Mouse (Mus musculus): Measurements from ENCODE around the gene Mrps22.

The Mrps22 gene

DNA sequence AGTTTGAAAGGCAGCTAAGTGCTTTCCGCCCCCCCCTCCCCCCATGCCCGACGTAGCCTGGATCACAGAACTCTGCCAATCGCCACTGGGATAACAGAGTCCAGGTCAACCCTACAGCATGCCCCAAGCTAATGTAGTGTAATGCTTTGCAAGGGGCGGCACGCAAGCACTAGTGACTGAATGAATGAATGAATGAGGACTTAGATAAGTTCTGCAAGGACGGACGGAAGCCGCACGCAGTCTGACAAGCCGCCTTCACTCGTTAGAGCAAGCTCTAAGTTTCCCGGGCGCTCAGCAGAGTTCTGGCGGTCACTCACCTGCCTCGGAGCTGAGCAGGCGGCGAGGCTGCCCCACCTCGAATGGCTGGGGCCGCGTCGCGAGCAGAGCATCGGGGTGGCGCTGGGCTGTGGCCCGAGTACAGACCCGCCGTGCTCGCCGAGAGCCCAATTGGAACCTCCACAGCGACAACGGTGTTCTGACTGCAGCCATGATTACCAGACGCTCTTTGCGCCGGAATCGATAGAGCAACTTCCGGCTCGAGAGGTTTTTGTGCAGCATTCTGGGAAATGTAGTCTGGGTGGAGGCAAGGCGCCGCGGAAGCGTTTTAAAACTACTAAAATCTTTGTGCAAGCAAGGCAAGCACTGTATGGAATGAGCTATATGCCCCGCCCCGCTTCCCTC is at the start of gene Mrps22:
Mrps22 (minus strand) TSS at position 505 of the 681 bp plus-strand sequence.
- DNase-seq (ENCODE audit: low spot score) = no peak

DNA sequence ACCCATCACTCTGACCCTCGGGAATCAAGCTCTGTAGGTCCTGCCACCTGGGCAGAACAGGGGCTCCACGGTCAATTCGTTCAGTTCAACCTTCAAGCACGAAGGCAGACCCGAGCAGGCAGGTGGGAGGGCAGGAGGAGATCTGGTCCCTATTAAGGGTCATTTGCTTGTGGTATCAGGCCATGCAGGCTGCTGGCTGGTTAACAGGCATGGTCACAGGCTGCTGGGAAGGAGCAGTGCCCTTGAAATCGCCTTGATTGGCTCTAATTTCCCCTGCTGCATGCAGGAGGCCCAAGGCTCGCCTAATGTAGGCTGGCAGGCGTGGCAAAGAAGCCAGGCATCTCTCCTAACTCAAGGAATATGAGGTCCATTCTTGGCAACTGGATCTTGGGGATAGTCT is 49.1 kb upstream of the Mrps22 start:
- DNase-seq (ENCODE audit: low spot score) = no peak

DNA sequence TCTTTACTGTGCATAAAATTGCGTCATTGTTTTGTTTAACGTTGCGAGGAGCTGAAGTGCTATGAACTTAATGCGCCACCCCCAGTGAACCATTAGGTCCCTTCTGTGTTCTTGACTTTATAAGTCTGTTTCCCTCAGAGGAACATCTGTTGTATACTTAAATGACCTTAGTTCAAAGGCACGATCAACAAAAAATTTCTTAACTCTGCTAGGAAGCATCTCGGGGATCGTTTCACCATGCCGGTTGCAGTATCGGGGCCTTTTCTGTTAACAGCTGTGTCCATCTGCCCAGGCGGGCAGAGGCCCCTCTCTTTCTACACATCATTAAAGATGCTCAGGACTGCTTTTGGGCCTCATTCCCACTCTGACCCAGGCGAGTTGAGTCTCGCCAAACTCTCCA is 46.0 kb upstream of the Mrps22 start:
- no peak for DNase-seq (ENCODE audit: low spot score)

DNA sequence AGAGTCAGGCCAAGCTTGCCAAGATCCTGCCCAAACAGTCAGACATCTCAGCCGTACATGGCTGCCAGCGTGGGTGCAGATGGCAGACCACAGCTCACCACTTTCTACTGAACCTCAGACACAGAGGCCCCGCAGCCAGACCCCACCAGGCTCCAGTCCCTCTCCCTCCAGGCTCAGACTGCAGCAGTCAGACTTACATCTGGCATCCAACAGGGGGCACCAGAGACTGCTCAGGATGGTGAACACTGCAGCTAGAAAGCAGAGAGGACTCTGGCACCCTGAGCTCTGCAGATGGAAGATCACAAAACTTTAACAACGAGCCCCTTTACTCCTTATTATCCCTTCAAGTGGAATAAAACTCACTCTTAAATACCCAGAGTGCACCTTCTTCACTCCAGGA is 44.3 kb upstream of the Mrps22 start:
- DNase-seq (ENCODE audit: low spot score) = peak; percentile 39

DNA sequence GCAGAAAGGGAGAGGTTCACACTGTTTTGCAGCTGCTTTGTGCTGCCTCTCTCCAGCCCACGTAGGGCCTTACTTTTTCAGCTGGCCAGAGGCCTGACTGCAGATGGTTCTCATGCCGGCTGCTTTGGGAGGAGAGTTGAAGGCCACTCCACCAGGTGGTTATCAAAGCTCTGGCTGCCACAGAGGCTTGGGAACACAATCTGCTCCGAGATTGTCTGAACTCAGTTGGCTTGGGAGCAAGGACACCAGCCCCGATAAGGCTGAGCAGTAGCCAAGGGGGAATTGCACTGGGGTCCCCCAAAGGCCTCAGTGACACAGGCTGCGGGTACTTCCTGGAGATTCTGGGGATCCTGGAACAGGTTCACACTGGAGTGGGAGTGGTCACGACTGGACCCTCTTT is 40.7 kb upstream of the Mrps22 start:
- DNase-seq (ENCODE audit: low spot score) = no peak

DNA sequence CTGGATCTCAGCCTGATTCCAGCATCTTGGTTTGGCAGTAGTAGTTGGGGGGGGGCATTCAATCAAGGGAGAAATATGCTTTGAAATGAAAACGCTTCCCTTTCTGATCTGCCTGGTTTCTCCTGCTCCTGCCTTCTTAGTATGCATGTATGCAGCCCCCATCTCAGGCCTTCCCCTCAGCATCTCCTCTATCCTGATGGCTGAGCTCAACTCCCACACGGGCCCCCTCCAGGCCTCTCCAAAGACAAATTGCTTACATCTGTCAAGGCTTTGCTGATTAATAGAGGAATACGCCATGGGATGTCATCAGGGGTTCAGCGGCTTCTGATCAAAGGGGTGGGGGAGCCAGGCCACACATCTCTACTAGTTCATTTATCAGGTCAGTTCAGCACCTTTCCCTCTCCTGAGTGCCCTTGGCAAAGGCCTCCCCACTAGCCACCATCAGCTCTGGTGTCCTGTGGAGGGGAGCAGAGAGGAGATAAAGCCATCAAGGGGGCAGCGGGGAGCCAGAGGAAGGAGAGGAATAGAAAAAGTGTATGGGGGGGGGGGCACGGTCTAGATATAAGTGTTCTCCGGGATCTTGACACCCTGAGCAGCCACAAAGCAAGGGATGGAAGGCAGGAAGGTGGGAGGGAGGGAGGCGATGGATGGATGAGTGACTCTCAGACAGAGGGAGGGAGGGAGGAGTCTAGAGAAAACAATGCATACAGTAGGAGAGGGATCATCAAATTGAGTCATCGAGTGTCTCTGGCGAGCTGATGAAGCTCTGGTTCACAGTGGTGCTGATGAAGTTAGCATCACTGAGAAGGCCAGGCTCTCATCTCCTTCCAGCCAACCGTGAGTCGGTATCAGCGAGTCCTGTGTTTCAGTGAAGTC is 32.1 kb upstream of the Mrps22 start:
- no peak for DNase-seq (ENCODE audit: low spot score)

DNA sequence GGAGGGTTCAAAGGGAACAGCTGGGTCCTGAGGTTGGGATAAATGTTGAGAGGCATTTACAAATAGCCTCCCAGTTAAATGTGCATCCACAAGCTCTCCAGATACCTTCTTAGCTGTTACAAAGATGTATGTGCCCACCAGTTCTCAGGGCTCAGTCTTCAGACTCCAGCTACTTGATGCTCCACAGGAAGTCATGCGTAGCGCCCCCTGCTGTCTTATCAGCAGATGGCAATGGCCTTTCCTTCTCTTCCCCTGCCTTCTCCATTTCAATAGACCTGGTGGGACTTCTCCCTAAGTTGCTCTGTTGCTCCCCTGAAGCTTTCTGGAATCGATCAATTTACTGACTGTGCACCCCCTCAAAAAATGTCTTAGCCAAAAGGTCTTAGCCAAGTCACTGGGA is 27.0 kb upstream of the Mrps22 start:
- DNase-seq (ENCODE audit: low spot score) = no peak

DNA sequence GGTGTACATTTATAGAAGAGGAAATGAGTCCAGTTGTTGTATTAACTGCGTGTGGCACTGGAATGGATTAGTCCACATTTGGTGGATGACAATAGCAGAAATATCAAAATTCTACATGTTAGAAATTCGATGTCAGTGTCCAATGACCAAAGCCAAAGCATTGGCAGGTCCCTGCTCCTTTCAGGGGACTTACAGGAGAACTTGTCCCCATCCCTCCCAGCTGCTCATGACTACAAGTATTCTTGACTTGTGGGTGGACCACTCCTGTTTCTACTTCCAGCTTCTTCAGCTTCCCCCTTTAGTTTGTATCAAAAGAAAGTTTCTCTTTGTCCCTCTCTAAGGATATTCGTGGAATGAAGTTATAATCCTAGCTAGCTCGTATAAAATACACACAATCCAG is 3.4 kb upstream of the Mrps22 start:
- DNase-seq (ENCODE audit: low spot score) = no peak

DNA sequence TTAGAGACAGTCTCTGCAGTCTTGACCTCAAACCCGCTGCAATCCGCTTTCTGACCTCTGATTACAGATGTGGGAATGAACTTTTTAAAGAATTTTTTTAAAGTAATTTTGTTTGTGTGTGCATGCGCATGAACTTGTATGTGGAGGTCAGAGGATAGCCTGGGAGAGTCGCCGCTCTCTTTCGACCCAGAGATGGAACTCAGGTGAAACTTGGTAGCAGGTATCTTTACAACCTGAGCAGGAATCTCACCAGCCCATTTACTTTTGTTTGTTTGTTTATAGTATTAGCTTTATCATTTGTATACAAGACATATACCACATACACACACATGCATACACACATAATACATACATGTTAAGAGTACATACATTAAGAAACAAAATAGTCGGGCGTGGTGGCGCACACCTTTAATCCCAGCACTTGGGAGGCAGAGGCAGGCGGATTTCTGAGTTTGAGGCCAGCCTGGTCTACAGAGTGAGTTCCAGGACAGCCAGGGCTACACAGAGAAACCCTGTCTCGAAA is 438 bp upstream of the Mrps22 start:
- DNase-seq (ENCODE audit: low spot score) = no peak

DNA sequence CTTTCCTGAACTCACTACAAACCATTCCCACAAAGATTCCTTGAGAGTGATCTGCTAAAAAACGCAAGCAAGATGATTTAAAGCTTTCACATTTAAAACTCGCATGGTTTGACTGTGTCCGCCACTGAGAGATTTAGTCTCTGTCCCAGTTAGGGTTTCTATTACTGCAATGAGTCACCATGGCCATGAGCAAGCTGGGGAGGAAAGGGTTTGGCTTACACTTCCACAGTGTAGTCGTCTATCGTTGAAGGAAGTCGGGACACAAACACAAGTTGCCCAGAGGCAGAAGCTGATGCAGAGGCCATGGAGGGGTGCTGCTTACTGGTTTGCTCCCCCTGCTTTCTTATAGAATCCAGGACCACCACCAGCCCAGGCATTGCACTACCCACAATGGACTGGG is 1.4 kb downstream of the Mrps22 start:
- DNase-seq (ENCODE audit: low spot score) = no peak

DNA sequence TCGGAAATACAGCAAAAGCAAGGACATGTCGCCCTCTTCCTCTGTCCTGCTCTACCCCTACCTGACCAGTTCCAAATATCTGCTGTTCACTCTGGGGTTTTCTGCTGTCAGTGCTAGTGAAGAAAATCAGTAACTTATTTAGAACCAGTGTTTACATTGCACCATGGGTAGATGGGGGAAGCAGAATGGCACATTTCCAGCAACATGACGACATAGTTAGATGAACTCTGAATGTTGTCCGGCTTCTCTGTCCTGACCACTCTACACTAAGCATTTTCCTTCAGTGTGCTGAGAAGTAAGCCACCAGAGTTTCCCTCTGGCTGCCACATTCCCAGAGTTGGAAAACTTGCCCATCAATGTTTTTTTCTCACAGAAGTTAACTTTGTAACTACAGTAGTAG is 17.6 kb downstream of the Mrps22 start:
- no peak for DNase-seq (ENCODE audit: low spot score)

DNA sequence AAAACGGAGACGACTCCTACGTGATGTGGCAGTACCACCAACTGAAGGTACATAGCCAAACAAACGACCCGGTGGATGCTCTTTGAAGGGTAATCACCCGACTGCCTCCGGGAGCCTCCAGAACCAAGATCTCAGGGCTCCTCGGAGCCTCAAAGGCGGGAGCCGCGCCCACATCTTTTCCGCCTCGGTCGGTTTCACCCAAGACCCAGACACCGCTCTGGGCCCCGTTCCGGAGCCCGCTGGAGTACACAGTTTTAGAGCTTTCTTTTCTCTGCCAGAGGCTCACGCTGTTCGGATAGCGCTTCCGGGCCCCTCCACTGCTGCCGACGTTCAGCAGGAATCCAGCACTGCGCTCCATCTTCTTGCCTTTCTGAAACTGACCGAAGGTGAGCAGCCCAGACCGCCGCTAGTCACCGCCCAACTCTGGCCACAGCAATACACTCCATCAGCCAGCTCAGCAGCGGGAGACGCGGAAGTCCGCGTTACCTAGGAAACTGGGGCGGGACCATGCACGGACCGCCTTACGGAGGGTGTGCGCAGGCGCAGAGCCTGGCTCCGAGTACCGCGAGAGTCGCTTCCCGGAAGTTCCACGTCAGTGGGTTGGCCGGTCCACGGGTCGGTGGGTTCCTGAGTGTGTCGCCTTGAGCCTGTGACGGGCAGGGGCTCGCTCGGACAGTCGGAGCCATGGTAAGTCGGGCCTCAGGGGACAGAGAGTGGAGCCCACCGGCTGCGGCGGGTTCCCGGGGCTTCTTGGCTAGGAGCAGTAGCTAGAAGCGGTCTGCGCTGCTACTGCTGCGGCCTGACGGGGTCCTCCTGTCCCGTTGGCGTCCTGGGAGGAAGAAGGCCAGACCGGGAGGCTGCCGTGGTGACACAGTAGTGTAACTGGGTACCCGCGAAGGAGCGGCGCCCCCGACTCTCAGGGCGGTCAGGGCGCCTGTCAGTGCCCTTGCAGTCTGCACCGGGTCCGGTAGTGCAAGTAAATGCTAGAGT is 38.0 kb downstream of the Mrps22 start, which contains the start of gene Copb2:
Copb2 (plus strand) TSS at position 585 of the 990 bp plus-strand sequence.
- peak; percentile 97 for DNase-seq (ENCODE audit: low spot score)

DNA sequence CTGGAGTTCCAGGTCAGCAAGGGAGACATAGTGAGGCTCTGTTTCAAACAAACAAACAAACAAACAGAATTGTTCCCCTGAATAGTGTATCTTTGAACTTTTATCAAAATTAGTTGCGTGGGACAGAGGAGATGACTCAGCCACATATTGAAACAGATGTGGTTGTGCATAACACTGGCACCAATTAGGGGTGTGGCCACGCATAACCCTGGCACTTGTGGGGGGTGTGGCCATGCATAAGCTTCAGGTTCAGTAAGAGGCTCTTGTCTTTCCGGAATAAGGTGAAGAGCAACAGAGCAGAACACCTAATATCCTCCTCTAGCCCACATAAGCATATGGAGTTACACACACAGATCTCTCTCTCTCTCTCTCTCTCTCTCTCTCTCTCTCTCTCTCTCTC is 57.4 kb downstream of the Mrps22 start:
- no peak for DNase-seq (ENCODE audit: low spot score)

Measured in urinary bladder, postnatal 10 days (tissue).